Mouse (Mus musculus) heart, postnatal 10 days (tissue): ENCODE measurements around the gene Cdx4. TPM values are rescaled to one million over a fixed set of nuclear protein-coding genes. Genes with fewer than 3 reads are reported as not detected.
A peak's percentile ranks its signal among the peaks of the same experiment; 100 is the strongest.

Source experiments
- DNase-seq, 2 experiments: peaks; one replicate each; pipeline ENCODE4 v3.0.0; 2021
- intact Hi-C: fragments of 180-260 bp; cut with DNase I; formaldehyde crosslinking; loops from one replicate; pipeline ENCODE4 v1.15.1; 2025
- total RNA-seq, 2 experiments: library from RNA; stranded (reverse); gene quantifications; 2 replicates each; pipeline ENCODE4 v1.2.3; 2021

The Cdx4 gene
- total RNA-seq, 2 experiments from 2014 or later, result not detected

- DNase-seq, result peak in 1 of 2 experiments; percentile 17
- intact Hi-C loops, result loop anchor here (5.0 kb wide), 1 partner anchor 68 kb away; no protein-coding TSS in a partner anchor
Observed at GRCm38 (mm10) chrX:103374250-103374649, 53.1 kb downstream of the Cdx4 start.

Other genes with a start within 250 kb of the Cdx4 start
- under 1 TPM in 1 of 2 experiments, not detected in 1; 0.10 TPM for gene Nap1l2, start 134.8 kb upstream of the Cdx4 start, total RNA-seq
- 1 to 10 TPM; 1.2 to 1.3 TPM for gene Chic1, start 35.1 kb downstream of the Cdx4 start, total RNA-seq
- not detected for gene Tsx, start 93.1 kb downstream of the Cdx4 start, total RNA-seq
- not detected for gene Gm26992, start 100.6 kb downstream of the Cdx4 start, total RNA-seq